Mouse (Mus musculus) CD4-positive, CD25-positive, alpha-beta regulatory T cell (primary cell): ENCODE measurements around the gene Defb5. TPM values are rescaled to one million over a fixed set of nuclear protein-coding genes. Genes with fewer than 3 reads are reported as not detected.

Experiments
- polyA plus RNA-seq: library from polyadenylated mRNA; unstranded; fragments of 100-300 nt; shearing (Covaris generic); gene quantifications from one replicate; pipeline ENCODE4 v1.2.1, GENCODE M21; 2017

The Defb5 gene
- not detected for polyA plus RNA-seq

GRCm38 (mm10) chr8:19247280-19247679 is at the start of gene Defb5:
Gene Defb5, plus strand, starts transcription at chr8:19247580.

GRCm38 (mm10) chr8:19225161-19225560 is 22.2 kb upstream of the Defb5 start, which contains the start of gene Defb6:
Gene Defb6, plus strand, starts transcription at chr8:19225478.

GRCm38 (mm10) chr8:19239616-19240015 is 7.8 kb upstream of the Defb5 start, which contains the start of gene Defb46:
Gene Defb46, plus strand, starts transcription at chr8:19239916.

GRCm38 (mm10) chr8:19293060-19293459 is 45.7 kb downstream of the Defb5 start, which contains the start of gene Defb3:
Gene Defb3, plus strand, starts transcription at chr8:19293360.

Other genes starting within 250 kb of the Defb5 start
- not detected for gene Defb38, start 221.0 kb upstream of the Defb5 start, polyA plus RNA-seq
- gene Defb39, start 182.8 kb upstream of the Defb5 start, polyA plus RNA-seq: not detected
- not detected for gene Defb12, start 132.7 kb upstream of the Defb5 start, polyA plus RNA-seq
- not detected for gene Defb34, start 123.8 kb upstream of the Defb5 start, polyA plus RNA-seq
- gene Gm45826, start 106.8 kb upstream of the Defb5 start, polyA plus RNA-seq: not detected
- not detected for gene Defb14, start 53.2 kb upstream of the Defb5 start, polyA plus RNA-seq
- gene Defb4, start 48.9 kb upstream of the Defb5 start, polyA plus RNA-seq: not detected
- gene Defb6, start 22.1 kb upstream of the Defb5 start, polyA plus RNA-seq: not detected
- not detected for gene Defb46, start 7.7 kb upstream of the Defb5 start, polyA plus RNA-seq
- gene Defb3, start 45.8 kb downstream of the Defb5 start, polyA plus RNA-seq: not detected
- not detected for gene Defb8, start 200.0 kb downstream of the Defb5 start, polyA plus RNA-seq
- gene Defb7, start 247.5 kb downstream of the Defb5 start, polyA plus RNA-seq: not detected